Mouse (Mus musculus): ENCODE results near the gene Tmem236.

Gene Tmem236

GRCm38 (mm10) chr2:14145311-14145710, 29.0 kb upstream of the Tmem236 start:
- Histone ChIP-seq H3K27me3 (ENCODE audit: insufficient read depth, low read length) (no peaks in the 10 kb centered on the region), H3K4me3 (replicated peaks; ENCODE audit: low read length) (no peak overlapping the region), H3K4me1 (replicated peaks; ENCODE audit: low read depth, low read length) (peaks cover 5% of the 10 kb centered on the region), H3K36me3 (ENCODE audit: insufficient read depth, low read length) (peaks cover 61% of the 10 kb centered on the region), H3K9me3 (ENCODE audit: low read length) (no peaks in the 10 kb centered on the region)
- no peak for TF ChIP-seq CTCF (conservative IDR thresholded peaks at IDR 0.05; ENCODE audit: low read length)
- TF ChIP-seq POU5F1 (IDR thresholded peaks at IDR 0.05; ENCODE audit: borderline replicate concordance, low read length), result no peak
- TF ChIP-seq NANOG (IDR thresholded peaks at IDR 0.05; ENCODE audit: borderline replicate concordance, low read length), result no peak

GRCm38 (mm10) chr2:14146913-14147312, 27.4 kb upstream of the Tmem236 start:
- Histone ChIP-seq H3K9me3 (ENCODE audit: low read length) (no peaks in the 10 kb centered on the region), H3K4me1 (replicated peaks; ENCODE audit: low read depth, low read length) (no peaks in the 10 kb centered on the region), H3K4me3 (replicated peaks; ENCODE audit: low read length) (no peak overlapping the region), H3K36me3 (ENCODE audit: insufficient read depth, low read length) (peaks cover 52% of the 10 kb centered on the region), H3K27me3 (ENCODE audit: insufficient read depth, low read length) (no peaks in the 10 kb centered on the region)
- no peak for TF ChIP-seq NANOG (IDR thresholded peaks at IDR 0.05; ENCODE audit: borderline replicate concordance, low read length)
- no peak for TF ChIP-seq POU5F1 (IDR thresholded peaks at IDR 0.05; ENCODE audit: borderline replicate concordance, low read length)
- TF ChIP-seq CTCF (conservative IDR thresholded peaks at IDR 0.05; ENCODE audit: low read length), result peak; percentile 42

- Histone ChIP-seq H3K27me3 (ENCODE audit: insufficient read depth, low read length) (no peaks in the 10 kb centered on the region), H3K36me3 (ENCODE audit: insufficient read depth, low read length) (peaks cover 16% of the 10 kb centered on the region), H3K4me3 (replicated peaks; ENCODE audit: low read length) (no peak overlapping the region), H3K4me1 (replicated peaks; ENCODE audit: low read depth, low read length) (no peaks in the 10 kb centered on the region), H3K9me3 (ENCODE audit: low read length) (no peaks in the 10 kb centered on the region)
- TF ChIP-seq NANOG (IDR thresholded peaks at IDR 0.05; ENCODE audit: borderline replicate concordance, low read length) (no peak), POU5F1 (IDR thresholded peaks at IDR 0.05; ENCODE audit: borderline replicate concordance, low read length) (no peak), CTCF (conservative IDR thresholded peaks at IDR 0.05; ENCODE audit: low read length) (no peak)
Measured at GRCm38 (mm10) chr2:14150829-14151228, 23.5 kb upstream of the Tmem236 start.

DNA sequence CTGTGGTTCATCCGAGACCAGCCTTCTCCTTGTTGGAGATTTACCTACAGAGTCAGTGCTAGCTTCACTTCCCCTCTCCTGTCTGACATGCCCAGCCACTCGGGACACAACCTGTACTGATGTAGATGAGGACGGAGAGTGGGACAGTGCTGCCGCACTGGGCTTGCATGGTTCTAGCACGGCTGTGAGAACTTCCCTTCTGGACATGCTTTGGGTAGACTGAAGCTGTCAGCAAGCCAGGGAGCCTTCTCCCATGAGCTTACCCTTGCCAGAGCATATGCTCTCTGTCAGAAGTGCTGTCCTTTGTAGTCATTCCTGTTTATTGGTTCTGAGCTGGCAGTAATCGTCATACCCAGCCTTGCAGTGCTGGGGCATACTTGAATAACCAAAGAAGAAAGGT, 22.5 kb upstream of the Tmem236 start:
- no peak overlapping the region for H3K4me3 ChIP-seq (replicated peaks; ENCODE audit: low read length)
- TF ChIP-seq NANOG (IDR thresholded peaks at IDR 0.05; ENCODE audit: borderline replicate concordance, low read length) (no peak), POU5F1 (IDR thresholded peaks at IDR 0.05; ENCODE audit: borderline replicate concordance, low read length) (no peak), CTCF (conservative IDR thresholded peaks at IDR 0.05; ENCODE audit: low read length) (no peak)
- no peaks in the 10 kb centered on the region for H3K9me3 ChIP-seq (ENCODE audit: low read length)
- no peaks in the 10 kb centered on the region for H3K27me3 ChIP-seq (ENCODE audit: insufficient read depth, low read length)
- H3K36me3 ChIP-seq (ENCODE audit: insufficient read depth, low read length), result peaks cover 7% of the 10 kb centered on the region; the same call in 1 of the 2 replicates
- H3K4me1 ChIP-seq (replicated peaks; ENCODE audit: low read depth, low read length), result no peaks in the 10 kb centered on the region

DNA sequence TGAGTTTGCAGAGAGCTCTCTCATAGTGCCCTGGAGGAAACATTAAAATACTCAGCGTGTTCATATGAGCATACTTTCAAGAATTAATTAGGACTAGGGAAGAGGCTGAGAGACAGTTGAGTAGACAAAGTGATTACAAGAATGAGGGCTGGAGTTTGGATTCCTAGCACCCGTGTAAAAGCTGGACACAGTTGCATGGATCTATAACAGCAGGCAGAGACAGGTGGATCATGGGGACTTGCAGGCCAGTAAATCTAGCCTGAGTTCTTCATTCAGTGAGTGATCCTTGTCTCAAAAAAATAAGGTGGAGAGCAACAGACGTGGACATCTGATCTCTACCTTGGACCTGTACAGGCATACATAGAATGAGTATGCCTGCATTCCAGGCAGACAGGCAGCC, 15.3 kb upstream of the Tmem236 start:
- Histone ChIP-seq H3K4me3 (replicated peaks; ENCODE audit: low read length) (no peak overlapping the region), H3K4me1 (replicated peaks; ENCODE audit: low read depth, low read length) (no peaks in the 10 kb centered on the region), H3K36me3 (ENCODE audit: insufficient read depth, low read length) (0 out of 2 replicates have a peak, but pooled peaks cover 3% of the 10 kb centered on the region), H3K27me3 (ENCODE audit: insufficient read depth, low read length) (no peaks in the 10 kb centered on the region), H3K9me3 (ENCODE audit: low read length) (no peaks in the 10 kb centered on the region)
- TF ChIP-seq NANOG (IDR thresholded peaks at IDR 0.05; ENCODE audit: borderline replicate concordance, low read length) (no peak), CTCF (conservative IDR thresholded peaks at IDR 0.05; ENCODE audit: low read length) (no peak), POU5F1 (IDR thresholded peaks at IDR 0.05; ENCODE audit: borderline replicate concordance, low read length) (no peak)

DNA sequence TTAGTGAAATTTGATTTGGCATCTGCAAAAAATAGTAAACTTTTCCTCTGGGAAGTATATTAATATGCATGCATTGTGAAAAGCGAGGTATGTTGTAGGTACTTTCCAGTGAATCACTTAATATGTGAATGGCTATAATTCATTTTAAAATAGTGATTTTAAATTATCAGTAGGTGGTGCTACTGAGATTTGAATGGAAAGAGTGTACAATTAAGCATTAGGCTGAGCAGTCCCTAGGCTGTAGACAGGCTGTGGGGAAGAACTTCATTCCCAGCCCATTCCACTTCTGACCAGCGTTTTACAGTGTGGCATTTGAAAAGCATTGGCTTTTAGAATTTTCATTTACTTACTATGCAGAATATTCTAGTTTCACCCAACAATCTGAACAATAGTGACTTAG, 14.6 kb upstream of the Tmem236 start:
- H3K4me3 ChIP-seq (replicated peaks; ENCODE audit: low read length), result no peak overlapping the region
- no peaks in the 10 kb centered on the region for H3K9me3 ChIP-seq (ENCODE audit: low read length)

DNA sequence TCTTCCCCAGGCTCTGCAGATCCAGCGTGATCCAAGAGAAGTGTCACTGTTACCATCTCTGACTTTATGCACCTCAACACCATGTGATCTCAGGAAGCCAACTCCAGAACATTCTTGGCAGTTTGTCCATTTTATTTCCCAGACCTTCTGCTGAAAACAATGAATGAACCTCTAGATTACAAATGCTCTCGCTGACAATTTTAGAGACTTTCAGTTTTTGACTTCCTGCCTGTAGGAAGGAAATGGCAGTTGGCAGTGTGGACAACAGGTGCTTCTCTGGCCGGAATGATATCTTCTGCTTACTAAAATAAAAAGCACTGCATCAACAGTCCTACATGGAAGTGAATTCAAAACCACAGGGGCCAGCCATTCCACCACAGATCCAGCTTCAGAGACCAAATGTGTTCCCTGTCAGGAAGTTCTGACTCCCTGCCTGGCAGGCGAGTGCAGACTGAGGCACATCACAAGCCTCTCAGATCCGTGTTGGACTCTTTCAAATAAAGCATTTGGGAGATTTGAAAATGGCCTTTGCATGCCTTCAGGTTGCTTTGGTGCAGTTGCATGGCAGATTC, 9.8 kb upstream of the Tmem236 start:
- Histone ChIP-seq H3K4me3 (replicated peaks; ENCODE audit: low read length) (no peak overlapping the region), H3K4me1 (replicated peaks; ENCODE audit: low read depth, low read length) (peaks cover 9% of the 10 kb centered on the region), H3K27me3 (ENCODE audit: insufficient read depth, low read length) (no peaks in the 10 kb centered on the region), H3K9me3 (ENCODE audit: low read length) (no peaks in the 10 kb centered on the region), H3K36me3 (ENCODE audit: insufficient read depth, low read length) (no peaks in the 10 kb centered on the region)
- no peak for TF ChIP-seq CTCF (conservative IDR thresholded peaks at IDR 0.05; ENCODE audit: low read length)
- TF ChIP-seq NANOG (IDR thresholded peaks at IDR 0.05; ENCODE audit: borderline replicate concordance, low read length), result no peak
- no peak for TF ChIP-seq POU5F1 (IDR thresholded peaks at IDR 0.05; ENCODE audit: borderline replicate concordance, low read length)

More for the DNA sequence above, 14.6 kb upstream of the Tmem236 start:
- Histone ChIP-seq H3K36me3 (ENCODE audit: insufficient read depth, low read length) (0 out of 2 replicates have a peak, but pooled peaks cover 3% of the 10 kb centered on the region), H3K4me1 (replicated peaks; ENCODE audit: low read depth, low read length) (no peaks in the 10 kb centered on the region), H3K27me3 (ENCODE audit: insufficient read depth, low read length) (no peaks in the 10 kb centered on the region)
- TF ChIP-seq NANOG (IDR thresholded peaks at IDR 0.05; ENCODE audit: borderline replicate concordance, low read length) (no peak), CTCF (conservative IDR thresholded peaks at IDR 0.05; ENCODE audit: low read length) (no peak), POU5F1 (IDR thresholded peaks at IDR 0.05; ENCODE audit: borderline replicate concordance, low read length) (no peak)

GRCm38 (mm10) chr2:14165066-14165465, 9.3 kb upstream of the Tmem236 start:
- Histone ChIP-seq H3K9me3 (ENCODE audit: low read length) (no peaks in the 10 kb centered on the region), H3K36me3 (ENCODE audit: insufficient read depth, low read length) (no peaks in the 10 kb centered on the region)
- no peak for TF ChIP-seq POU5F1 (IDR thresholded peaks at IDR 0.05; ENCODE audit: borderline replicate concordance, low read length)
- TF ChIP-seq NANOG (IDR thresholded peaks at IDR 0.05; ENCODE audit: borderline replicate concordance, low read length), result no peak
- TF ChIP-seq CTCF (conservative IDR thresholded peaks at IDR 0.05; ENCODE audit: low read length), result no peak

More at GRCm38 (mm10) chr2:14165066-14165465, 9.3 kb upstream of the Tmem236 start:
- peaks cover 9% of the 10 kb centered on the region for H3K4me1 ChIP-seq (replicated peaks; ENCODE audit: low read depth, low read length)
- no peaks in the 10 kb centered on the region for H3K27me3 ChIP-seq (ENCODE audit: insufficient read depth, low read length)
- H3K4me3 ChIP-seq (replicated peaks; ENCODE audit: low read length), result no peak overlapping the region
